Mouse (Mus musculus): Measurements from ENCODE around the gene Lrch1.

Gene Lrch1

DNA sequence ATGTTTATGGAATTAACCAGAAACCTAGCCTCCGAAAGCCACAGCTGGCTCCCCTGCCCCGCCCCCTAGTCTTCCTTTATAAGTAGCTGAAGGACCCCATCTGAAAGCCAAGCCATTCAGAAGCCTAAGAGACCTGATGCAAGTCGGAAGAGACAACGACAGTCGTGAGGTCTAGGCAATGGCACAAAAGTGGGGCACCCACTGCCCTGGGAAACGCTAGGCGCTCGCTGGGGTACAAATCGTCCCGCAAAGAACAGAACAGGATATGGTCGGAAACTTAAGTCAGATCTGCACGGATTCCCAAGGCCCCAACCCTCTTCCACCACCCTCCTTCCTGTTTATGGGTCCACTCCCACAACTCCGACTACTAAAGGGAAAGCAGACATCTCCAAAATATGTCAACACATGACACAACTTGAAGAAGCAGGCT, 1.3 kb downstream of the Lrch1 start:
- DNase-seq = peak in 1 of 2 experiments; percentile 11

DNA sequence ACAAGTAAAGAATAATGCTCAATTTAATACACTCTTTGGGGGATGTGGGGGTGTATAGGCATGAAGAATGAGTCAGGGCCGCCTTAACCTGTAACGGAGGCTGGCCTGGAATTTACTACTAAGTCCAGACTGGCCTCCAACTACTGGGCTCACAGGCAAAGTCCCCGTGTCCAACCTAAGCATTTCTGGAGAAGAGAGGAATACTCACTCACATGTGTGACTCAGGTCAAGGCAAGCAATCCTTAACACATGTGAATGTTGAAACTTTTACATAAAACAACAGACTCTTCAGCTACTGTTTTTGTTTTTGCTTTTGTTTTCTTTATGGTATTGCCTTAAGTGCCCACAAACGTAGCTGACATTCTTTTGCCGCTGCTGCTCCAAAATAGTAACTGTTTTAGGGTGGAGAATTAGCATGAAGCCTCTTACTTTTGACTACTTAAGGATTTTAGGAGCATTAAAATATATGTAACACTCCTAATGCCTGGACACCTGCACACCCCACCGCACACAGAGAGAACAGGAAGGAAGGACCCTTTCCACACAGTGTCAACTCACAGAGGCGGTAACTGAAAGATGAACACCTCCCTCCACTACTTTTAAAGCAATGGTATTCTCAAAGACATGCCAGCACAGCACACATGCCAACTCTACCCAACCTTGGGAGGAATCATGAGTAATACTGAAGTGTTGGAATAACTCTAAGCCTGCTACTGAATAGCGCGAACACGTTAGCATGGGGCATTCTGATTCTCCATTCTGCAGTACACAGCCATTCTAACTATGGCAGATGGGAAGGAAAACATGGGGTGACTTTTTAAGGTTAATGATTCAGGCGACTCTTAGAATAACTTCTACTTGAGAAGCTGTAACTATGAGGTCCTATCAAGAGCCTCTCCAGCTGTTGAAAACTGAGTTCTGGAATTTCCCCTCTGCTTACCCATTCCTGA, 2.1 kb downstream of the Lrch1 start:
- no peak for DNase-seq

- no peak for DNase-seq
These were observed 3.4 kb downstream of the Lrch1 start for GRCm38 (mm10) chr14:74944128-74944755.

DNA sequence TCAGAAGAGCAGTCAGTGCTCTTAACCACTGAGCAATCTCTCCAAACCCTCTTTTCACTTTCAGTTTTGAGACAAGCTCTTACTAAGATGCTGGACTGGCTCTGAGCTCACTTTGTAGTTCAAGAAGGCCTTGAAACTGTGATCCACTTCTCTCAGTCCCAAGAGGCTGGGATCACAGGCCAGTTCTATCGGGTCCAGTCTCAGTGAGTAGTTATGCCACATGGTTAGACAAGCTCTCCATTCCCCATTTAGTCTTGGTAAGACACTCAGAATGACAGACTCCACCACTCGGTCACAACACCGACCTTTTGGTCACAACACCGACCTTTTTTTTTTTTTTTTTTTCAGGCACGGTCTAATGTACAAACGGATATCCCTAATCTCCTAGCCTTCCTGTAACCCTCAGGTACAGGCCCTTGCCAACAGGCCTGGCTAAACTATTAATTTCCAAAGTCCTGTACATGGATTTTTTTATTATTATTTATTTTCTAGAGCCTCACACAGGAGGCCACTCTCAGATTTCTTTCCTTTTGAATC, 4.0 kb downstream of the Lrch1 start:
- DNase-seq = no peak

DNA sequence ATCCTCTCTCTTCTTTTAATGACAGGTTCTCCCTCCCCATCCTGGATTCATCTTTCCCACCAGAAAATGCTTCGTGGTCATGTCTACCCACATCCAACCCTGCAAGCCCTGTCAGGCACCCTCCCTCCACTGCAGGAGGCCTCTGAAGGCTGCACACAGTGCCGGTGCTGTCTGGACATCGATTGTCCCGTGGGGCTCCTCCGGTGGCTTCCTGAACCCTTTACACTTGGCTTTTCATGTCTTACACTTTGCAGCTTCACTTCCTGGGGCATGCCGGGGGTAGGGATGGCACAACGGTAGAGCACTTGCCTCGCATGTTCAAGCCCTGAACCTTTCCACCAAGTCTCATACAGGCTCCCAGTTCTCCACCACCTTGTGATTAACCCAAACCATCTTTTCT, 4.7 kb downstream of the Lrch1 start:
- no peak for DNase-seq

GRCm38 (mm10) chr14:74941591-74941990, 6.1 kb downstream of the Lrch1 start:
- DNase-seq = no peak

DNA sequence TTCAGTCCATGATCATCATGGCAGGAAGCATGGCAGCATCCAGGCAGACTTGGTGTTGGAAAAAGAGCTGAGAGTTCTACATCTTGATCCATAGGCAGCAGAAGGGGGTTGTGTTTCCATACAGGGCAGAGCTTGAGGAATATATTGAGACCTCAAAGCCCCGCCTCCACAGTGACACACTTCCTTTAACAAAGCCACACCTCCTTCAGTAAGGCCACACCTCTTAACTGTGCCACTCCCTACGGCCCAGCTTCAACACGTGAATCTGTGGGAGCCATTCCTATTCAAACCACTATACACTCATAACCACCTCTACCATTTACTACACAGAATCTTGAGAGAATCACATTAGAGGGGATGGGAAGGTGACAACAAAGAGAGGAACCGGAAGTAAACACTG, 6.9 kb downstream of the Lrch1 start:
- no peak for DNase-seq

- DNase-seq = no peak
These were observed 8.3 kb downstream of the Lrch1 start for GRCm38 (mm10) chr14:74939355-74939754.

DNA sequence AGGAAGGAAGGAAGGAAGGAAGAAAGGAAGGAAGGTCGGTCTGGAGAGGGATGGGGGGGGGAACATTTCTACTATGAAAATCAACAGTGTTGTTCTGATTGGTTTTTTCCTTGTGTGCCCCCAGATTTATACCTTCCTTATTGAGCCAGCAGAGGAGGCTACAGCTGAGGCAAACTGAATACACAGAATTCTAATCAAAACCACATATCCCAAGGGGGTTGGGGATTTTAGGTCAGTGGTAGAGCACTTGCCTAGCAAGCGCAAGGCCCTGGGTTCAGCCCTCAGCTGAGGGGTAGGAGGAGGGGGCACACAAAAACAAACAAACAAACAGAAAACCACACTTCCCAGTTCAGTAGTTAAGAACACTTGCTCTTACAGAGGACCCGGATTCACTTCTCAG, 8.8 kb downstream of the Lrch1 start:
- no peak for DNase-seq

- no peak for DNase-seq
These were observed 11.0 kb downstream of the Lrch1 start for GRCm38 (mm10) chr14:74936557-74937261.

- no peak for DNase-seq
These were observed 12.6 kb downstream of the Lrch1 start for GRCm38 (mm10) chr14:74935111-74935510.

GRCm38 (mm10) chr14:74933960-74934710, 13.5 kb downstream of the Lrch1 start:
- DNase-seq = no peak

DNA sequence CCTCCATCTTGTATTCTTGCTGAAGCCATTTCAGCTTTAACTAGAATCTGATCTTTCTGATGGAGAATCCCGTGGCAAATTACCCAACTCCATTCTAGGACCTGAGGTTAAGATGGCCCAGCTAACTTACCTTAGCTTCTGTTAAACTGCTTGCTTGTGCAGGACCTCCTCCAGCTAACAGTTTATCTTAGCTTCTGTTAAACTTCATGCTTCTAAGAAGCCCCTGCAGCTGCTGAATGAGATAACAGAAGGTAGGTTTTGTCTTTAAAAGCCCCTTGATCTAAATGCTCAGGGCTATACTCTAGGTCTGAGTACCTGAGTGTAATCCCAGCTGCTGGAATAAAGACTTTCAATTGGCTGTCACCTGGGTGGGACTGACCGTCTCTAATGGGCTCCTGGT, 17.9 kb downstream of the Lrch1 start:
- DNase-seq = no peak

GRCm38 (mm10) chr14:74928809-74929432, 18.8 kb downstream of the Lrch1 start:
- DNase-seq = no peak

- no peak for DNase-seq
These were observed 20.6 kb downstream of the Lrch1 start for GRCm38 (mm10) chr14:74926899-74927571.

DNA sequence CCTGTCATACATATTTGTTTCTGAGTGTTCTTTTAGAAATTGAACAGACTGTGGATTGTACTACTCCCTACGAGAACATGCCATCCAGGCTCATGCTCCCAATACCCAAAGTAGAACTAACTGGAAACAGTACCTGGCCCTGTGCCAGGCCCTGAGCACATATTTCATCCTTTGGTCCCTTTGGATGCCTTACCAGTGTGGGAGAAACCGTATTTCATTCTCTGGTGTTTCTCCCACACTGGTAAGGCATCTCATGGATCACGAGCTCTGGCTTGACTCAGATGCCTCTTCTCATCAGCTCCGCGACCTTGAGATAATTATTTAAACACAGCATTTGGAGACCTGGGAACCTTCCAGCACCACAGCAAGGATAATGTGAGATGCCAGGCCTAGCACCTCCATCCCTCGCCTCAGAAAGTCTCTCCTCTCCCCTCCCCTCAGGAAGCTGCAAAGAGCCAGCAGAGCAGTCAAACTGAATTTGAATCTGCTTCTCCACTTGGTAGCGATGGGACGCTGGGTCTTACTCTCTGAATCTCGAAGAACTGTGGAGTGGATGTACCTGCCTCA, 21.6 kb downstream of the Lrch1 start:
- peak in 1 of 2 experiments; percentile 58 for DNase-seq

DNA sequence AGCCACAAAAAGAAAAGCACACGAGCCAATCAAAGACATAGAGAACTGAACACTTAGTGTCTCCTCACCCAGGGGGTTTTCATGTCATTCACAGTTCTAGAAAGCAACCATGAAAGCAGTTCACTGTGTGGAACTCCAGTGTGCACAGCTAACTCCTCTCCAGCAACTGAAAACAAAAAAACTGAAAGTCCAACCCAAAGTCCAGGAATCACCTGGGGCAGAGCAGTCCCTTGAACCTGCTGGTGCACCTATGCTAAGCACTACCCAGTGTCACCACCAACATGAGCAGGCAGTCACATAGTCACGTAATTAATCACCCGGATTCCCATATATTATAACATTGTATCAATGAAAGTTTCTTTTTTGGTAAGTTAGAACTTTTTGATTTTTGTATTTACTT, 23.2 kb downstream of the Lrch1 start:
- no peak for DNase-seq

DNA sequence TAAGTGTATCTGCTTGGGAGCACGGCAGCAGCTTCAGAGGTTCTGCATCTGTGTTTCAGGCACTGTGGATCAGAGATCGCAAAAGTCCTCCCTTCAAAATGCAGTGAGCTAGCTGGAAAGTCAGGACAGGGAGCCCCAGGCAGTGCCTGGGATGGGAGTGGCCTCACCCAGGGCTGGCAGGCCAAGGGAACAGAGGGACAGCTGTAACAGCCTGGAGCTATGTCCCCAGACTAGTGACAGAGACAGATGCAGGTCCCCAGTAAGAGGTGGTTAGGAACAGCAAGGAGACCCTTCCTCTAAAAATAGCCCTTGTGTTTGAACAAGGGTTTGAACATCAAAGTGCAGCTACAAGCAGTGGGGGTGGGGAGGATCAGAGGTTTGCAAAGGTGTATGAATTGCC, 23.6 kb downstream of the Lrch1 start:
- no peak for DNase-seq

GRCm38 (mm10) chr14:74922039-74922736, 25.5 kb downstream of the Lrch1 start:
- no peak for DNase-seq

DNA sequence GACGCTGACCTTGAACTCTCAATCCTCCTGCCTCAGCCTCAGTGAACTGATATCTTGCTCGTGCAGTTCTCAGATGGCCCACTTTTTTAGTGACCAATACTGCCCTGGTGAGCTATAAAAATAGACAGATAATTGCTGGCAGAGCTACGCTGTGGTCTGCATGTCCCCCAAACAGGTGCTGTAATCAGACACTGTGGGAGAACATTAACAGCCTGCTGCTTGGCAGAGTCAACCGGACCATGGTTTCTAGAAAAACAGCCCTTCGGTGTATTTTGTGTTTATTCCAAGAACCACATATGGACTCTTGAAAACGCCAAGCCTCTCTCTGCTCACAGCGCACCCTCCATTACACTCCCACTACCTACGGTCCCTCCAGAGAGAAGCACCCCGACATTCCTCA, 26.2 kb downstream of the Lrch1 start:
- DNase-seq = peak in 1 of 2 experiments; percentile 25

Data from cerebellum, postnatal 25 days (tissue).